Mouse (Mus musculus): Measurements from ENCODE around the gene Lbp.

The Lbp gene

GRCm38 (mm10) chr2:158361678-158362320 lies 55.5 kb downstream of the Lbp start:
- no peak for DNase-seq (ENCODE audit: low read depth, low spot score)

GRCm38 (mm10) chr2:158364175-158364574 lies 57.9 kb downstream of the Lbp start:
- no peak for DNase-seq (ENCODE audit: low read depth, low spot score)

- no peak for DNase-seq (ENCODE audit: low read depth, low spot score)
Observed at GRCm38 (mm10) chr2:158365099-158365850, 59.0 kb downstream of the Lbp start.

- no peak for DNase-seq (ENCODE audit: low read depth, low spot score)
Observed at GRCm38 (mm10) chr2:158367654-158368053, 61.4 kb downstream of the Lbp start.

GRCm38 (mm10) chr2:158368313-158368712 lies 62.0 kb downstream of the Lbp start:
- DNase-seq (ENCODE audit: low read depth, low spot score) = no peak

- no peak for DNase-seq (ENCODE audit: low read depth, low spot score)
Observed at GRCm38 (mm10) chr2:158369474-158370172, 63.3 kb downstream of the Lbp start.

- no peak for DNase-seq (ENCODE audit: low read depth, low spot score)
Observed at GRCm38 (mm10) chr2:158370173-158370550, 63.9 kb downstream of the Lbp start.

GRCm38 (mm10) chr2:158373061-158373460 lies 66.8 kb downstream of the Lbp start:
- DNase-seq (ENCODE audit: low read depth, low spot score) = no peak

GRCm38 (mm10) chr2:158373516-158373915 lies 67.2 kb downstream of the Lbp start:
- DNase-seq (ENCODE audit: low read depth, low spot score) = no peak

GRCm38 (mm10) chr2:158375443-158376122 lies 69.3 kb downstream of the Lbp start, which contains the start of gene Snhg11:
Gene Snhg11, plus strand, starts transcription at chr2:158375638.
- DNase-seq (ENCODE audit: low read depth, low spot score) = peak; percentile 78

GRCm38 (mm10) chr2:158376123-158376687 lies 69.9 kb downstream of the Lbp start:
- no peak for DNase-seq (ENCODE audit: low read depth, low spot score)

- no peak for DNase-seq (ENCODE audit: low read depth, low spot score)
Observed at GRCm38 (mm10) chr2:158376798-158377197, 70.5 kb downstream of the Lbp start.

GRCm38 (mm10) chr2:158377811-158378210 lies 71.5 kb downstream of the Lbp start:
- no peak for DNase-seq (ENCODE audit: low read depth, low spot score)

- peak; percentile 90 for DNase-seq (ENCODE audit: low read depth, low spot score)
Observed at GRCm38 (mm10) chr2:158379354-158380078, 73.2 kb downstream of the Lbp start.
